In the genomic region with DNA sequence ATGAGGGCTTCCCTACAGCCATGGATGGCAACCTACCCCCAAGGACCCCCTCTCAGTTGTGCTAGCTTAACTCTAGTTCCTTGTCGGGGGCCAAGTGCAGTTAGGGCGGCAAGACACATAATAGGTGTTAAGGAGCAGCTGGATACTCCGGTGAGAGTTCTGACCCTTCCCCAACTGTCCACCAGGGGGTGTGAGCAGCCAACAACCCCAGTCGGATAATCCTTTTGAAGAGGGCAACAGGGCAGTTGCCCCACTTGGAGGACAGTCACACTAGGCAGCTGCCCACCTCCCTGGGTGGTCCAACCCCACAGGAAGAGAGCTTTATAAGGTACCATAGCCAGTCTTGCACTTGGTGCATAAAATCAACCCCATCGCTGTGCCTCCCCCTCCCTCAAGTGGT, we compare ENCODE assay signal across 11 mouse cellular contexts. TPM values are rescaled to one million over a fixed set of nuclear protein-coding genes. Genes with fewer than 3 reads are reported as not detected.
A peak's percentile ranks its signal among the peaks of the same experiment; 100 is the strongest.
DNase-seq lines count a peak whose midpoint lies in the region; ATAC-seq and TF ChIP-seq lines count a peak whose summit lies in the region.
"Had no signal": no experiment of that assay in that cellular context is flagged by ENCODE, and none has a peak within 500 bp of the region (broad histone marks: within the 10 kb centered on the region; RNA-seq: fewer than 3 reads in every experiment).

No protein-coding gene starts in this region.

- TF ChIP-seq EP300 in CH12.LX (IDR thresholded peaks at IDR 0.05; ENCODE audit: low read length) = no peak
- no peak for TF ChIP-seq EP300 in liver, postnatal 0 days (IDR thresholded peaks at IDR 0.05; ENCODE audit: low read depth)

- 51% methylated on average over 5 of the region's 5 CpGs for WGBS in hindbrain, embryonic 11.5 days
- WGBS in hindbrain, embryonic 14.5 days = 55% methylated on average over 5 of the region's 5 CpGs
- WGBS in bone marrow, adult 2 months = 33% methylated on average over 5 of the region's 5 CpGs
- 43% methylated on average over 5 of the region's 5 CpGs for WGBS in liver, postnatal 0 days (ENCODE audit: insufficient replicate concordance)

- H3K79me2 ChIP-seq in CH12.LX (replicated peaks; ENCODE audit: control insufficient read depth, extremely low read depth, insufficient read depth, poor library complexity, severe bottlenecking) = no peaks in the 10 kb centered on the region

- H3K9me3 ChIP-seq in hindbrain, embryonic 11.5 days (ENCODE audit: control insufficient read depth, low read length) = no peaks in the 10 kb centered on the region
- H3K9me3 ChIP-seq in hindbrain, embryonic 14.5 days (ENCODE audit: control insufficient read depth, low read length) = no peaks in the 10 kb centered on the region
- H3K9me3 ChIP-seq in CH12.LX (replicated peaks; ENCODE audit: low read length) = no peaks in the 10 kb centered on the region
- H3K9me3 ChIP-seq in liver, postnatal 0 days (ENCODE audit: low read length) = no peaks in the 10 kb centered on the region
- H3K9me3 ChIP-seq: embryonic facial prominence, embryonic 12.5 days; liver, embryonic 15.5 days had no signal

- no peaks in the 10 kb centered on the region for H3K27me3 ChIP-seq in hindbrain, embryonic 11.5 days (ENCODE audit: control insufficient read depth, insufficient read depth, low read length)
- no peaks in the 10 kb centered on the region for H3K27me3 ChIP-seq in hindbrain, embryonic 14.5 days (ENCODE audit: control insufficient read depth, insufficient read depth, low read length)
- no peaks in the 10 kb centered on the region for H3K27me3 ChIP-seq in CH12.LX (replicated peaks)
- no peaks in the 10 kb centered on the region for H3K27me3 ChIP-seq in liver, postnatal 0 days (ENCODE audit: insufficient read depth, low read length)
- H3K27me3 ChIP-seq: embryonic facial prominence, embryonic 12.5 days; liver, embryonic 15.5 days had no signal

- peak; percentile 31 for DNase-seq in hindbrain, embryonic 11.5 days (ENCODE audit: low spot score)
- DNase-seq in hindbrain, embryonic 14.5 days (ENCODE audit: low spot score) = no peak
- DNase-seq in CH12.LX (ENCODE audit: extremely low read depth) (peak; percentile 48), MN1 (ENCODE audit: low spot score) (no peak)
- DNase-seq in liver, postnatal 0 days = peak; percentile 65
- DNase-seq in urinary bladder, adult 2 months (ENCODE audit: low spot score) = no peak
- no peak for DNase-seq in gastrocnemius, postnatal 14 days

- in situ Hi-C loops in CH12.LX (cut with MboI; ENCODE audit: low pct_ligation_motif_present, low pct_unique_long_range_greater_than_20kb, low sequenced_read_pairs) = no loop called here

- no peak overlapping the region for H3K4me3 ChIP-seq in hindbrain, embryonic 11.5 days (ENCODE audit: low read depth, low read length)
- H3K4me3 ChIP-seq in hindbrain, embryonic 14.5 days (replicated peaks; ENCODE audit: low read length) = no peak overlapping the region
- no peak overlapping the region for H3K4me3 ChIP-seq in CH12.LX (replicated peaks in 1 of 3; ENCODE audit: low read depth in 2 of 3, low read length in 2 of 3, poor library complexity in 1 of 3)
- no peak overlapping the region for H3K4me3 ChIP-seq in bone marrow, adult 2 months (replicated peaks; ENCODE audit: control insufficient read depth, low read depth, low read length)
- H3K4me3 ChIP-seq in liver, postnatal 0 days (ENCODE audit: low read depth, low read length) = no peak overlapping the region
- H3K4me3 ChIP-seq: embryonic facial prominence, embryonic 12.5 days; liver, embryonic 15.5 days had no signal

- no peak overlapping the region for H3K9ac ChIP-seq in hindbrain, embryonic 11.5 days (ENCODE audit: low read depth, low read length)
- no peak overlapping the region for H3K9ac ChIP-seq in hindbrain, embryonic 14.5 days
- no peak overlapping the region for H3K9ac ChIP-seq in CH12.LX (ENCODE audit: insufficient read depth, low read depth)
- no peak overlapping the region for H3K9ac ChIP-seq in liver, postnatal 0 days (replicated peaks)
- H3K9ac ChIP-seq: embryonic facial prominence, embryonic 12.5 days; liver, embryonic 15.5 days had no signal

- H3K4me2 ChIP-seq in hindbrain, embryonic 11.5 days (replicated peaks; ENCODE audit: low read depth, low read length) = no peak overlapping the region
- H3K4me2 ChIP-seq in hindbrain, embryonic 14.5 days (replicated peaks) = no peak overlapping the region
- H3K4me2 ChIP-seq in CH12.LX (ENCODE audit: insufficient read depth, low read depth, poor library complexity, severe bottlenecking) = no peak overlapping the region
- H3K4me2 ChIP-seq in liver, postnatal 0 days (ENCODE audit: low read depth, low read length) = no peak overlapping the region
- H3K4me2 ChIP-seq: embryonic facial prominence, embryonic 12.5 days; liver, embryonic 15.5 days had no signal

- intact Hi-C loops in gastrocnemius, postnatal 14 days (cut with DNase I; ENCODE audit: low total_unique reads) = loop anchor here (2.0 kb wide), 1 partner anchor 80 kb away; no protein-coding TSS in a partner anchor

- H3K36me3 ChIP-seq in hindbrain, embryonic 11.5 days (ENCODE audit: control insufficient read depth, insufficient read depth, low read length) = no peaks in the 10 kb centered on the region
- no peaks in the 10 kb centered on the region for H3K36me3 ChIP-seq in hindbrain, embryonic 14.5 days (replicated peaks; ENCODE audit: control insufficient read depth, insufficient read depth)
- H3K36me3 ChIP-seq in CH12.LX (replicated peaks in 1 of 2; ENCODE audit: control insufficient read depth in 1 of 2, insufficient read depth in 1 of 2, low read length in 1 of 2) = no peaks in the 10 kb centered on the region
- no peaks in the 10 kb centered on the region for H3K36me3 ChIP-seq in liver, postnatal 0 days (replicated peaks; ENCODE audit: insufficient read depth, low read length)
- H3K36me3 ChIP-seq: embryonic facial prominence, embryonic 12.5 days; liver, embryonic 15.5 days had no signal

- dilution Hi-C loops in CH12.LX (cut with MboI; ENCODE audit: extremely low pct_ligation_motif_present, extremely low pct_unique_long_range_greater_than_20kb, low sequenced_read_pairs) = no loop called here

- TF ChIP-seq RAD21 in CH12.LX (IDR thresholded peaks at IDR 0.05; ENCODE audit: low read depth, low read length) = peak; percentile 59

- no peak for ATAC-seq in hindbrain, embryonic 11.5 days (ENCODE audit: low FRiP score)
- ATAC-seq in hindbrain, embryonic 14.5 days (ENCODE audit: low FRiP score) = no peak
- ATAC-seq in liver, postnatal 0 days = no peak

- H3K4me1 ChIP-seq in hindbrain, embryonic 11.5 days (replicated peaks; ENCODE audit: control insufficient read depth, insufficient read depth, low read length) = no peaks in the 10 kb centered on the region
- no peaks in the 10 kb centered on the region for H3K4me1 ChIP-seq in hindbrain, embryonic 14.5 days (replicated peaks; ENCODE audit: control insufficient read depth, insufficient read depth, low read length)
- peaks cover 0 to 24% of the 10 kb centered on the region in 2 experiments; a peak in 2 of 4 replicates for H3K4me1 ChIP-seq in CH12.LX (ENCODE audit: control insufficient read depth in 1 of 2, insufficient read depth in 2 of 2)
- no peaks in the 10 kb centered on the region; the same call in 1 of the 2 replicates for H3K4me1 ChIP-seq in bone marrow, adult 2 months (ENCODE audit: control insufficient read depth, insufficient read depth, low read length)
- 0 out of 2 replicates have a peak, but pooled peaks cover 13% of the 10 kb centered on the region for H3K4me1 ChIP-seq in liver, postnatal 0 days (ENCODE audit: insufficient read depth)

- H3K27ac ChIP-seq in hindbrain, embryonic 11.5 days (ENCODE audit: low read depth, low read length) = no peak overlapping the region
- no peak overlapping the region for H3K27ac ChIP-seq in hindbrain, embryonic 14.5 days
- no peak overlapping the region for H3K27ac ChIP-seq in CH12.LX (ENCODE audit: insufficient read depth, low read depth)
- no peak overlapping the region for H3K27ac ChIP-seq in bone marrow, adult 2 months (ENCODE audit: control insufficient read depth, insufficient read depth, low read depth, low read length, poor library complexity)
- no peak overlapping the region for H3K27ac ChIP-seq in liver, postnatal 0 days (ENCODE audit: low read depth)
- H3K27ac ChIP-seq: embryonic facial prominence, embryonic 12.5 days; liver, embryonic 15.5 days had no signal

- no peak for TF ChIP-seq POLR2A in CH12.LX (IDR thresholded peaks at IDR 0.05; ENCODE audit: low read depth, low read length)
- TF ChIP-seq POLR2A in bone marrow, adult 2 months (IDR thresholded peaks at IDR 0.05; ENCODE audit: borderline replicate concordance, control insufficient read depth, low read depth, low read length) = no peak

- peak; percentile 63 to 78 for TF ChIP-seq CTCF in CH12.LX (conservative IDR thresholded peaks at IDR 0.05 in 1 of 2, IDR thresholded peaks at IDR 0.05 in 1 of 2; ENCODE audit: low read depth in 2 of 2, low read length in 2 of 2)
- TF ChIP-seq CTCF in bone marrow, adult 2 months (IDR thresholded peaks at IDR 0.05; ENCODE audit: control insufficient read depth, insufficient read depth, low read length) = peak; percentile 66; the same call in 1 of the 2 replicates
- TF ChIP-seq CTCF in liver, postnatal 0 days (IDR thresholded peaks at IDR 0.05; ENCODE audit: low read depth) = peak; percentile 80

TF ChIP-seq in CH12.LX, 34 proteins besides CTCF, POLR2A, EP300 and RAD21:
- TF ChIP-seq PAX5 (IDR thresholded peaks at IDR 0.05; ENCODE audit: low read length) (no peak), SMC3 (IDR thresholded peaks at IDR 0.05; ENCODE audit: low read depth, low read length) (peak; percentile 82)

RNA-seq across cellular contexts. Expression of gene Ccdc121, which starts 46.2 kb away (rescaled TPM):
- polyA plus RNA-seq in hindbrain, embryonic 11.5 days (2014; fragmentation: Nextera tagmentation; extraction: Ambion mirVana) = not detected in 2 replicates
- 0.11 and 0.14 TPM in 2 replicates for polyA plus RNA-seq in hindbrain, embryonic 14.5 days (2014; fragmentation: Nextera tagmentation; extraction: Ambion mirVana)
- total RNA-seq in CH12.LX (2012; rRNA removed) = not detected in 2 replicates
- total RNA-seq in CH12.LX (2014; rRNA removed) = not detected in 2 replicates
- polyA plus RNA-seq in CH12.LX (2012; ENCODE audit: insufficient read length, low read depth) = not detected in 2 replicates
- not detected in 2 replicates for polyA plus RNA-seq in bone marrow, adult 2 months (2011; ENCODE audit: insufficient read depth, insufficient read length, low replicate concordance, missing spikeins)
- polyA plus RNA-seq in liver, postnatal 0 days (2015; fragmentation: Nextera tagmentation; extraction: Ambion mirVana) = not detected in 2 replicates
- polyA plus RNA-seq in urinary bladder, adult 2 months (2012; rRNA removed) = not detected in 2 replicates
- total RNA-seq in gastrocnemius, postnatal 14 days (2021) = not detected
- polyA plus RNA-seq: liver, embryonic 15.5 days; stomach, embryonic 14.5 days had no signal

Comparison
In these comparisons a context has a peak if more than half of its experiments do, and no peak if none do; other contexts are left out.
1. DNase-seq: peak in hindbrain, embryonic 11.5 days (single experiment), CH12.LX (single experiment) and liver, postnatal 0 days (single experiment); none in hindbrain, embryonic 14.5 days (single experiment), MN1 (single experiment), urinary bladder, adult 2 months (single experiment) and gastrocnemius, postnatal 14 days (single experiment).
2. Peak in every context shown above with its lines, with median percentiles within 50 percentile points of each other: CTCF ChIP-seq.